8 mouse cellular contexts compared by ENCODE assay signal in the genomic region with DNA sequence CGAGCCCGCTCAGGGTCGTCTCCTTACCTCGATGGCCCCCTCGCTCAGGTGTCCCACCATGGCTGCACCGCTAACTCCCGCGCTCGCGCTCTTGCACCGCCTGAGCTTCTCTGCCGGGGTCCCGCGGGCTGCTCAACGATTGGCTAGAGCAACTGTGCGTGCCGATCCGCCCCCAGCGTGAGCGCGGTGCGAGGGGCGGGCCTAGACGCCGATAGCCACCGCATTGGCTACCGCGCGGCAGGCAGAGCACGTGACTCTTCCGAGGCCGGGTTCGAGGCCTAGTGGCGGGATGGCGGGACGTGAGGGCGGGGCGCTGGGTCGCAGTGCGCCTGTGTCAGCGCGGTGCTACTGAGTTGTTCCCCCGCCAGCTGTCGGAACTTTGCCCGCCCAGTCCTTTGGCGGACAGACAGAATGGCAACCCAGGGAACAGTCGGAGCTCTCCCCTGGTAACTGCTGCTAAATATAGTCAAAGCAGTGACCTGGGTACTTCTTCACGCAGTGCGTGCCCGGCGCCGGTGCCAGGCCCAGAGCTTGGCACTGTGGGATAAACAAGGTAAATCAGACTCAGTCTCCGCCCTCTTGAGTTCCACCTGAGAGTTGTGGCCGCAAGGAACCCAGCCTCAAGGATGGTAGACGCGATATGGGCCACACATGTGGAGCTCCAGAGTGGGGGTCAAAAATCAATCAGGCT. TPM values are rescaled to one million over a fixed set of nuclear protein-coding genes. Genes with fewer than 3 reads are reported as not detected.
DNase-seq lines count a peak whose midpoint lies in the region; ATAC-seq lines count a peak whose summit lies in the region.

A gene (minus strand): TSS at position 126 of the 691 bp plus-strand sequence.
A gene (plus strand): TSS at position 235 of the 691 bp plus-strand sequence.

- ATAC-seq in forebrain, embryonic 14.5 days: peak; percentile 100
- peak; percentile 100 for ATAC-seq in neural tube, embryonic 15.5 days (ENCODE audit: low FRiP score)

- WGBS in forebrain, embryonic 14.5 days: under 1% methylated on average over 56 of the region's 56 CpGs
- under 1% methylated on average over 56 of the region's 56 CpGs for WGBS in neural tube, embryonic 15.5 days

- peak within 1 kb of the TSS; percentile 80 for H3K9ac ChIP-seq in forebrain, embryonic 14.5 days (ENCODE audit: low read length)
- H3K9ac ChIP-seq in neural tube, embryonic 15.5 days (replicated peaks): peak within 1 kb of the TSS; percentile 68

- intact Hi-C loops in heart, postnatal 14 days (cut with DNase I): no loop called here

- no peak within 1 kb of the TSS for H3K27ac ChIP-seq in forebrain, embryonic 14.5 days (ENCODE audit: low read depth, low read length)
- peak within 1 kb of the TSS; percentile 74 for H3K27ac ChIP-seq in neural tube, embryonic 15.5 days (replicated peaks)

- H3K4me3 ChIP-seq in forebrain, embryonic 14.5 days (ENCODE audit: low read depth, low read length): peak within 1 kb of the TSS; percentile 63
- H3K4me3 ChIP-seq in neural tube, embryonic 15.5 days (replicated peaks): peak within 1 kb of the TSS; percentile 61

- H3K4me1 ChIP-seq in forebrain, embryonic 14.5 days (ENCODE audit: control insufficient read depth, insufficient read depth, low read length): peaks cover 7% of the 10 kb centered on the region
- peaks cover 23% of the 10 kb centered on the region for H3K4me1 ChIP-seq in neural tube, embryonic 15.5 days

- H3K9me3 ChIP-seq in forebrain, embryonic 14.5 days (replicated peaks; ENCODE audit: control insufficient read depth, low read length): no peaks in the 10 kb centered on the region
- no peaks in the 10 kb centered on the region for H3K9me3 ChIP-seq in neural tube, embryonic 15.5 days (replicated peaks)

- H3K4me2 ChIP-seq in forebrain, embryonic 14.5 days (ENCODE audit: low read length): peak within 1 kb of the TSS; percentile 88
- peak within 1 kb of the TSS; percentile 94 for H3K4me2 ChIP-seq in neural tube, embryonic 15.5 days

- DNase-seq in ES-CJ7 (ENCODE audit: low read depth, low spot score): peak; percentile 98
- DNase-seq in cerebellum, adult 11 months: peak; percentile 93
- DNase-seq in forebrain, embryonic 14.5 days (ENCODE audit: low spot score): peak; percentile 98
- peak; percentile 96 for DNase-seq in heart, postnatal 14 days
- peak; percentile 94 for DNase-seq in layer of hippocampus, adult 11-12 months (ENCODE audit: low spot score)
- DNase-seq in lung, adult 18-20 months: peak; percentile 95 to 96
- DNase-seq in testis, postnatal 14 days (ENCODE audit: low spot score): peak; percentile 98

- H3K27me3 ChIP-seq in forebrain, embryonic 14.5 days (replicated peaks; ENCODE audit: control insufficient read depth, insufficient read depth, low read length): no peaks in the 10 kb centered on the region
- H3K27me3 ChIP-seq in neural tube, embryonic 15.5 days (replicated peaks): no peaks in the 10 kb centered on the region

- no peaks in the 10 kb centered on the region for H3K36me3 ChIP-seq in forebrain, embryonic 14.5 days (ENCODE audit: control insufficient read depth, insufficient read depth, low read length)
- no peaks in the 10 kb centered on the region for H3K36me3 ChIP-seq in neural tube, embryonic 15.5 days

RNA-seq across cellular contexts. Expression of the first gene that starts in this region (rescaled TPM):
- 64.5 and 74.2 TPM in 2 replicates for polyA plus RNA-seq in forebrain, embryonic 14.5 days (2014; fragmentation: Nextera tagmentation; extraction: Ambion mirVana)
- total RNA-seq in heart, postnatal 14 days (2021): 10 to 100 TPM; 66.9 to 70.5 TPM
- 51.3 and 71.1 TPM in 2 replicates for polyA plus RNA-seq in neural tube, embryonic 15.5 days (2015; fragmentation: Nextera tagmentation; extraction: Ambion mirVana)

RNA-seq across cellular contexts. Expression of the second gene that starts in this region (rescaled TPM):
- polyA plus RNA-seq in forebrain, embryonic 14.5 days (2014; fragmentation: Nextera tagmentation; extraction: Ambion mirVana): 10.7 and 12.1 TPM in 2 replicates
- 1 to 10 TPM; 4.2 to 4.6 TPM for total RNA-seq in heart, postnatal 14 days (2021)
- 14.6 and 18.7 TPM in 2 replicates for polyA plus RNA-seq in neural tube, embryonic 15.5 days (2015; fragmentation: Nextera tagmentation; extraction: Ambion mirVana)
